Mouse (Mus musculus) spleen, adult 2 months (tissue): ENCODE data around the gene Nefh.

Experiments used
- CTCF ChIP-seq: fragments of 200-500 bp; IDR thresholded peaks from 2 replicates; pipeline ENCODE4 v1.5.1; 2011; ENCODE audit warnings: mild to moderate bottlenecking, inconsistent platforms; ENCODE audit not compliant: insufficient read depth, insufficient read length, insufficient replicate concordance; ENCODE audit errors: extremely low read depth
- POLR2A ChIP-seq: fragments of 200-500 bp; IDR thresholded peaks from 2 replicates; pipeline ENCODE4 v1.6.1; 2011; ENCODE audit warnings: low read depth, low read length, inconsistent platforms

GRCm38 (mm10) chr11:4931009-4931601, 16.8 kb downstream of the Nefh start:
- TF ChIP-seq CTCF (no peak), POLR2A (no peak)
